Mouse (Mus musculus) cerebellum, adult 2 months (tissue): ENCODE data around the gene Zfyve28.

Experiments used
- CTCF ChIP-seq: fragments of 200-500 bp; IDR thresholded peaks from 2 replicates; pipeline ENCODE4 v1.5.1; 2011; ENCODE audit warnings: low read depth, mild to moderate bottlenecking, control low read depth, low read length, moderate library complexity, borderline replicate concordance; ENCODE audit not compliant: insufficient read depth
- POLR2A ChIP-seq: fragments of 200-500 bp; IDR thresholded peaks from 2 replicates; pipeline ENCODE4 v1.6.1; 2011; ENCODE audit warnings: low read length, control low read depth, borderline replicate concordance; ENCODE audit not compliant: insufficient read depth

DNA sequence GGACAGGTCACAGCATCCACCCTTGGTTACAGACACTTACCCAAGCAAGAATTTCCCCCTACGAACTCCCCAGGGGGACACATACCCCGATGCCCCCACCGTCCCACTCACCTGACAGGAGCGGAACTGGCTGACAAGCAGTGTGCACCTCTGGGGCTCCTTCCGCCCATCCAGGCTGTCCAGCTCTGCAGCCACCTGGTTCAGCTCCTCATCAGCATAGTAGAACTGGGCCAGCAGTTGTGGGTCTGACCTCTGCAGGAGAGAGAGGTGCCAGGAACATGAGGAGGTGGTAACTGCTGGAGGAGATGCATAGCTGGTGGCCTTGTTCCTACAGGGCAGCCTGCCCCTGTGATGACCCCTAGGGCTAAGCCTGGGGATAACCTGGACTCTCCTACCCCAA lies 45.2 kb downstream of the Zfyve28 start:
- TF ChIP-seq CTCF (no peak), POLR2A (no peak)
